Mouse (Mus musculus) hindbrain, embryonic 11.5 days (tissue): Measurements from ENCODE around the gene Arhgap8. TPM values are rescaled to one million over a fixed set of nuclear protein-coding genes. Genes with fewer than 3 reads are reported as not detected.

Experiments
- ATAC-seq: fragments of 200-750 bp; cut with Nextera tagmentation; 2 replicates; pipeline ENCODE4 v1.8.0; 2017; ENCODE audit warnings: mild to moderate bottlenecking, moderate TSS enrichment, moderate library complexity; ENCODE audit not compliant: low FRiP score
- DNase-seq: peaks from one replicate; pipeline ENCODE4 v3.0.0-alpha.2; 2015; ENCODE audit warnings: low spot score
- H3K27ac ChIP-seq: fragments of 300-500 bp; sonication (generic); 2 replicates; pipeline ENCODE4 v1.5.1; 2014; ENCODE audit warnings: mild to moderate bottlenecking, low read depth, low read length
- H3K27me3 ChIP-seq: fragments of 300-500 bp; sonication (generic); 2 replicates; pipeline ENCODE4 v1.6.1; 2014; ENCODE audit warnings: mild to moderate bottlenecking, low read length, moderate library complexity, mixed read lengths; ENCODE audit not compliant: control insufficient read depth, insufficient read depth
- H3K36me3 ChIP-seq: fragments of 300-500 bp; sonication (generic); 2 replicates; pipeline ENCODE4 v1.6.1; 2014; ENCODE audit warnings: mild to moderate bottlenecking, low read length, moderate library complexity, mixed read lengths; ENCODE audit not compliant: control insufficient read depth, insufficient read depth
- H3K4me1 ChIP-seq: fragments of 300-500 bp; sonication (generic); replicated peaks from 2 replicates; pipeline ENCODE4 v1.6.1; 2014; ENCODE audit warnings: low read length, mixed read lengths; ENCODE audit not compliant: control insufficient read depth, insufficient read depth
- H3K4me2 ChIP-seq: fragments of 300-500 bp; sonication (generic); replicated peaks from 2 replicates; pipeline ENCODE4 v1.6.1; 2014; ENCODE audit warnings: mild to moderate bottlenecking, low read depth, low read length
- H3K4me3 ChIP-seq: fragments of 300-500 bp; sonication (generic); 2 replicates; pipeline ENCODE4 v1.5.1; 2014; ENCODE audit warnings: low read depth, low read length
- H3K9ac ChIP-seq: fragments of 300-500 bp; sonication (generic); 2 replicates; pipeline ENCODE4 v1.6.1; 2014; ENCODE audit warnings: low read depth, low read length
- H3K9me3 ChIP-seq: fragments of 300-500 bp; sonication (generic); 2 replicates; pipeline ENCODE4 v1.6.1; 2016; ENCODE audit warnings: low read length; ENCODE audit not compliant: control insufficient read depth
- WGBS: fragments of 180-500 bp; shearing (Covaris S2); extraction: QIAGEN DNeasy Blood & Tissue Kit; methylation state at CpG from one replicate; pipeline ENCODE4 v1.1.7; 2014; 5-methylcytosine and 5-hydroxymethylcytosine counted together
- polyA plus RNA-seq: library from polyadenylated mRNA; unstranded; fragments of >200 nt; fragmentation: Nextera tagmentation; extraction: Ambion mirVana; gene quantifications from 2 replicates; pipeline ENCODE4 v1.2.1, GENCODE M21; 2014

Gene Arhgap8
- polyA plus RNA-seq, 1 experiment from 2014 or later, result 2.9 TPM

- Histone ChIP-seq H3K4me1 (no peaks in the 10 kb centered on the region; the same call in 1 of the 2 replicates), H3K9me3 (no peaks in the 10 kb centered on the region), H3K27me3 (peaks cover 2% of the 10 kb centered on the region; the same call in 1 of the 2 replicates), H3K9ac (no peak overlapping the region), H3K27ac (no peak overlapping the region), H3K4me2 (no peak overlapping the region), H3K36me3 (no peaks in the 10 kb centered on the region), H3K4me3 (no peak overlapping the region)
- ATAC-seq (no peak), DNase-seq (no peak)
- WGBS, result 95% methylated on average over 4 of the region's 4 CpGs
These were observed 40.8 kb upstream of the Arhgap8 start for GRCm38 (mm10) chr15:84679090-84679489.

GRCm38 (mm10) chr15:84679794-84680193 lies 40.1 kb upstream of the Arhgap8 start:
- no peaks in the 10 kb centered on the region for H3K36me3 ChIP-seq
- no peaks in the 10 kb centered on the region; the same call in 1 of the 2 replicates for H3K4me1 ChIP-seq
- WGBS, result 63% methylated on average over 3 of the region's 3 CpGs
- ATAC-seq, result no peak
- no peak overlapping the region for H3K27ac ChIP-seq
- peaks cover 2% of the 10 kb centered on the region; the same call in 1 of the 2 replicates for H3K27me3 ChIP-seq
- H3K9ac ChIP-seq, result no peak overlapping the region
- H3K4me2 ChIP-seq, result no peak overlapping the region
- no peak for DNase-seq
- no peak overlapping the region for H3K4me3 ChIP-seq
- H3K9me3 ChIP-seq, result no peaks in the 10 kb centered on the region

GRCm38 (mm10) chr15:84680545-84681454 lies 39.1 kb upstream of the Arhgap8 start:
- Histone ChIP-seq H3K4me3 (peak overlapping the region; percentile 60), H3K9me3 (no peaks in the 10 kb centered on the region), H3K27ac (no peak overlapping the region), H3K27me3 (peaks cover 2% of the 10 kb centered on the region; the same call in 1 of the 2 replicates), H3K9ac (peak overlapping the region; percentile 17; the same call in 1 of the 2 replicates), H3K4me1 (no peaks in the 10 kb centered on the region; the same call in 1 of the 2 replicates), H3K4me2 (peak overlapping the region; percentile 99), H3K36me3 (no peaks in the 10 kb centered on the region)
- ATAC-seq, result peak; percentile 69
- DNase-seq, result peak; percentile 89
- under 1% methylated on average over 65 of the region's 77 CpGs for WGBS

GRCm38 (mm10) chr15:84681455-84682193 lies 38.2 kb upstream of the Arhgap8 start:
- H3K4me2 ChIP-seq, result peak overlapping the region; percentile 99

GRCm38 (mm10) chr15:84682206-84682605 lies 37.6 kb upstream of the Arhgap8 start:
- Histone ChIP-seq H3K4me1 (no peaks in the 10 kb centered on the region; the same call in 1 of the 2 replicates), H3K9ac (no peak overlapping the region), H3K9me3 (no peaks in the 10 kb centered on the region), H3K4me3 (no peak overlapping the region), H3K36me3 (no peaks in the 10 kb centered on the region), H3K27ac (no peak overlapping the region), H3K4me2 (no peak overlapping the region; the same call in 1 of the 2 replicates), H3K27me3 (peaks cover 2% of the 10 kb centered on the region; the same call in 1 of the 2 replicates)
- no peak for DNase-seq
- no peak for ATAC-seq
- 67% methylated on average over 3 of the region's 3 CpGs for WGBS

More at GRCm38 (mm10) chr15:84681455-84682193, 38.2 kb upstream of the Arhgap8 start:
- Histone ChIP-seq H3K27ac (no peak overlapping the region), H3K9me3 (no peaks in the 10 kb centered on the region), H3K4me3 (peak overlapping the region; percentile 60), H3K9ac (no peak overlapping the region; the same call in 1 of the 2 replicates), H3K36me3 (no peaks in the 10 kb centered on the region), H3K4me1 (no peaks in the 10 kb centered on the region; the same call in 1 of the 2 replicates), H3K27me3 (peaks cover 2% of the 10 kb centered on the region; the same call in 1 of the 2 replicates)
- ATAC-seq (peak; percentile 17; the same call in 1 of the 2 replicates), DNase-seq (peak; percentile 67)
- WGBS, result 3% methylated on average over 27 of the region's 31 CpGs

GRCm38 (mm10) chr15:84682821-84683220 lies 37.0 kb upstream of the Arhgap8 start:
- H3K4me2 ChIP-seq, result no peak overlapping the region
- peaks cover 2% of the 10 kb centered on the region; the same call in 1 of the 2 replicates for H3K27me3 ChIP-seq
- WGBS, result 77% methylated on average over 5 of the region's 5 CpGs
- no peak for DNase-seq
- ATAC-seq, result no peak
- H3K27ac ChIP-seq, result no peak overlapping the region
- no peaks in the 10 kb centered on the region for H3K9me3 ChIP-seq
- H3K4me3 ChIP-seq, result no peak overlapping the region
- H3K36me3 ChIP-seq, result no peaks in the 10 kb centered on the region
- no peaks in the 10 kb centered on the region; the same call in 1 of the 2 replicates for H3K4me1 ChIP-seq
- H3K9ac ChIP-seq, result no peak overlapping the region

GRCm38 (mm10) chr15:84684520-84684919 lies 35.3 kb upstream of the Arhgap8 start:
- Histone ChIP-seq H3K9me3 (no peaks in the 10 kb centered on the region), H3K4me2 (no peak overlapping the region), H3K36me3 (no peaks in the 10 kb centered on the region), H3K9ac (no peak overlapping the region), H3K27ac (no peak overlapping the region), H3K4me3 (no peak overlapping the region), H3K4me1 (no peaks in the 10 kb centered on the region; the same call in 1 of the 2 replicates), H3K27me3 (peaks cover 2% of the 10 kb centered on the region; the same call in 1 of the 2 replicates)
- ATAC-seq, result no peak
- WGBS, result 65% methylated on average over 5 of the region's 5 CpGs
- no peak for DNase-seq

GRCm38 (mm10) chr15:84685417-84685816 lies 34.4 kb upstream of the Arhgap8 start:
- peaks cover 2% of the 10 kb centered on the region; the same call in 1 of the 2 replicates for H3K27me3 ChIP-seq
- H3K9me3 ChIP-seq, result no peaks in the 10 kb centered on the region
- no peak for ATAC-seq
- H3K4me3 ChIP-seq, result no peak overlapping the region
- no peaks in the 10 kb centered on the region for H3K36me3 ChIP-seq
- no peak overlapping the region for H3K27ac ChIP-seq
- no peak for DNase-seq
- no peaks in the 10 kb centered on the region; the same call in 1 of the 2 replicates for H3K4me1 ChIP-seq
- no peak overlapping the region for H3K4me2 ChIP-seq
- H3K9ac ChIP-seq, result no peak overlapping the region
- WGBS, result 68% methylated on average over 3 of the region's 3 CpGs
